Mouse (Mus musculus) hindbrain, embryonic 14.5 days (tissue): ENCODE results near the gene Mapk8ip1. TPM values are rescaled to one million over a fixed set of nuclear protein-coding genes. Genes with fewer than 3 reads are reported as not detected.

ENCODE experiments used
- microRNA-seq: library from miRNA; unstranded; fragments of <30 nt; microRNA quantifications from one replicate; pipeline ENCODE4, GENCODE M21; 2016
- polyA plus RNA-seq: library from polyadenylated mRNA; unstranded; fragments of >200 nt; fragmentation: Nextera tagmentation; extraction: Ambion mirVana; gene quantifications from 2 replicates; pipeline ENCODE4 v1.2.1, GENCODE M21; 2014

Mapk8ip1 gene
- polyA plus RNA-seq, 1 experiment from 2014 or later: 68.8 TPM

Small RNA genes within 50 kb of the gene (microRNA-seq; reads per million reads assigned to microRNA genes)
- gene Mir7000: 1.1 reads per million

Other genes starting within 250 kb of the Mapk8ip1 start
- 32.7 TPM in 2 replicates for gene Pex16, start 26.6 kb downstream of the Mapk8ip1 start, polyA plus RNA-seq
- 2.0 and 2.4 TPM in 2 replicates for gene Large2, start 26.4 kb downstream of the Mapk8ip1 start, polyA plus RNA-seq
- 2.9 and 4.2 TPM in 2 replicates for gene 1700029I15Rik, start 18.7 kb downstream of the Mapk8ip1 start, polyA plus RNA-seq
- gene Cry2, start 32.8 kb upstream of the Mapk8ip1 start, polyA plus RNA-seq: 34.6 and 35.5 TPM in 2 replicates
- 15.4 and 17.1 TPM in 2 replicates for gene Slc35c1, start 59.3 kb upstream of the Mapk8ip1 start, polyA plus RNA-seq
- gene Chst1, start 198.4 kb upstream of the Mapk8ip1 start, polyA plus RNA-seq: 20.0 and 26.1 TPM in 2 replicates